Mouse (Mus musculus) neural tube, embryonic 11.5 days (tissue): ENCODE measurements at regions not wholly inside any gene's neighbourhood (a gene's known extent, or its start where the extent isn't known, plus 50 kb on each side); places are given as distances from the start of the nearest gene placed in this dataset.

Source experiments
- ATAC-seq: fragments of 200-750 bp; cut with Nextera tagmentation; 2 replicates; pipeline ENCODE4 v1.8.0; 2017; ENCODE audit warnings: moderate number of reproducible peaks, mild to moderate bottlenecking, moderate TSS enrichment, moderate library complexity; ENCODE audit not compliant: insufficient read depth, low FRiP score, low TSS enrichment
- DNase-seq: peaks from one replicate; pipeline ENCODE4 v3.0.0-alpha.2; 2015; ENCODE audit warnings: low spot score
- H3K27ac ChIP-seq: fragments of 300-500 bp; sonication (generic); 2 replicates; pipeline ENCODE4 v1.5.1; 2014; ENCODE audit warnings: low read depth, mild to moderate bottlenecking, low read length
- H3K27me3 ChIP-seq: fragments of 300-500 bp; sonication (generic); 2 replicates; pipeline ENCODE4 v1.6.1; 2014; ENCODE audit warnings: mild to moderate bottlenecking, low read length, mixed read lengths; ENCODE audit not compliant: control insufficient read depth, insufficient read depth
- H3K36me3 ChIP-seq: fragments of 300-500 bp; sonication (generic); 2 replicates; pipeline ENCODE4 v1.6.1; 2014; ENCODE audit warnings: mild to moderate bottlenecking, low read length, moderate library complexity, mixed read lengths; ENCODE audit not compliant: control insufficient read depth, insufficient read depth
- H3K4me1 ChIP-seq: fragments of 300-500 bp; sonication (generic); 2 replicates; pipeline ENCODE4 v1.6.1; 2014; ENCODE audit warnings: low read length, mixed read lengths; ENCODE audit not compliant: control insufficient read depth, insufficient read depth
- H3K4me2 ChIP-seq: fragments of 300-500 bp; sonication (generic); 2 replicates; pipeline ENCODE4 v1.6.1; 2014; ENCODE audit warnings: low read depth, mild to moderate bottlenecking, moderate library complexity
- H3K4me3 ChIP-seq: fragments of 300-500 bp; sonication (generic); 2 replicates; pipeline ENCODE4 v1.5.1; 2014; ENCODE audit warnings: low read depth, low read length
- H3K9ac ChIP-seq: fragments of 300-500 bp; sonication (generic); 2 replicates; pipeline ENCODE4 v1.6.1; 2014; ENCODE audit warnings: mild to moderate bottlenecking, low read length
- H3K9me3 ChIP-seq: fragments of 300-500 bp; sonication (generic); 2 replicates; pipeline ENCODE4 v1.6.1; 2016; ENCODE audit warnings: low read length; ENCODE audit not compliant: control insufficient read depth
- WGBS: fragments of 180-500 bp; shearing (Covaris S2); extraction: QIAGEN DNeasy Blood & Tissue Kit; methylation state at CpG from one replicate; pipeline ENCODE4 v1.1.7; 2014; 5-methylcytosine and 5-hydroxymethylcytosine counted together

- DNase-seq (no peak), ATAC-seq (no peak)
- H3K4me3 ChIP-seq, result no peak overlapping the region
- no peak overlapping the region for H3K4me2 ChIP-seq
- no peaks in the 10 kb centered on the region for H3K9me3 ChIP-seq
- WGBS, result 91% methylated on average over 5 of the region's 5 CpGs
- no peaks in the 10 kb centered on the region for H3K4me1 ChIP-seq
- H3K9ac ChIP-seq, result no peak overlapping the region
- H3K27ac ChIP-seq, result no peak overlapping the region
- no peaks in the 10 kb centered on the region for H3K36me3 ChIP-seq
- no peaks in the 10 kb centered on the region for H3K27me3 ChIP-seq
These were observed 124.9 kb upstream of the Nmur2 start for GRCm38 (mm10) chr11:56165759-56166158.

GRCm38 (mm10) chr11:56160286-56160685, 119.5 kb upstream of the Nmur2 start:
- Histone ChIP-seq H3K27me3 (no peaks in the 10 kb centered on the region), H3K9me3 (no peaks in the 10 kb centered on the region), H3K27ac (no peak overlapping the region), H3K4me1 (no peaks in the 10 kb centered on the region), H3K4me2 (no peak overlapping the region), H3K36me3 (no peaks in the 10 kb centered on the region), H3K4me3 (no peak overlapping the region), H3K9ac (no peak overlapping the region)
- DNase-seq (no peak), ATAC-seq (no peak)
- WGBS, result 76% methylated on average over 2 of the region's 2 CpGs

- H3K4me3 ChIP-seq, result no peak overlapping the region
- H3K9ac ChIP-seq, result no peak overlapping the region
- H3K27me3 ChIP-seq, result no peaks in the 10 kb centered on the region
- peak; percentile 41; the same call in 1 of the 2 replicates for ATAC-seq
- 52% methylated on average over 10 of the region's 10 CpGs for WGBS
- H3K36me3 ChIP-seq, result no peaks in the 10 kb centered on the region
- no peak overlapping the region for H3K4me2 ChIP-seq
- H3K27ac ChIP-seq, result no peak overlapping the region
- peak; percentile 60 for DNase-seq
- H3K9me3 ChIP-seq, result no peaks in the 10 kb centered on the region
- no peaks in the 10 kb centered on the region for H3K4me1 ChIP-seq
These were observed 118.7 kb upstream of the Nmur2 start for GRCm38 (mm10) chr11:56159412-56160074.

GRCm38 (mm10) chr11:56150825-56151342, 110.1 kb upstream of the Nmur2 start:
- Histone ChIP-seq H3K4me1 (no peaks in the 10 kb centered on the region), H3K9me3 (no peaks in the 10 kb centered on the region), H3K27ac (no peak overlapping the region), H3K4me2 (no peak overlapping the region), H3K9ac (no peak overlapping the region), H3K36me3 (no peaks in the 10 kb centered on the region), H3K27me3 (peaks cover 5% of the 10 kb centered on the region; the same call in 1 of the 2 replicates), H3K4me3 (no peak overlapping the region)
- DNase-seq, result no peak
- no peak for ATAC-seq
- WGBS, result 12% methylated on average over 13 of the region's 13 CpGs

GRCm38 (mm10) chr11:56149752-56150151, 108.9 kb upstream of the Nmur2 start:
- H3K36me3 ChIP-seq, result no peaks in the 10 kb centered on the region
- H3K4me1 ChIP-seq, result no peaks in the 10 kb centered on the region
- no peak for DNase-seq
- peaks cover 5% of the 10 kb centered on the region; the same call in 1 of the 2 replicates for H3K27me3 ChIP-seq
- H3K4me3 ChIP-seq, result no peak overlapping the region
- no peak overlapping the region for H3K9ac ChIP-seq
- H3K4me2 ChIP-seq, result no peak overlapping the region
- H3K9me3 ChIP-seq, result no peaks in the 10 kb centered on the region
- H3K27ac ChIP-seq, result no peak overlapping the region
- no peak for ATAC-seq
- 54% methylated on average over 1 of the region's 1 CpGs for WGBS

GRCm38 (mm10) chr11:56148956-56149355, 108.1 kb upstream of the Nmur2 start:
- no peak for DNase-seq
- H3K27ac ChIP-seq, result no peak overlapping the region
- no peaks in the 10 kb centered on the region for H3K4me1 ChIP-seq
- H3K4me2 ChIP-seq, result no peak overlapping the region
- peaks cover 5% of the 10 kb centered on the region; the same call in 1 of the 2 replicates for H3K27me3 ChIP-seq
- no peak overlapping the region for H3K9ac ChIP-seq
- no peaks in the 10 kb centered on the region for H3K36me3 ChIP-seq
- 67% methylated on average over 1 of the region's 1 CpGs for WGBS
- no peak for ATAC-seq
- H3K4me3 ChIP-seq, result no peak overlapping the region
- H3K9me3 ChIP-seq, result no peaks in the 10 kb centered on the region

- Histone ChIP-seq H3K4me1 (no peaks in the 10 kb centered on the region), H3K36me3 (no peaks in the 10 kb centered on the region), H3K9ac (no peak overlapping the region), H3K4me2 (no peak overlapping the region), H3K27me3 (peaks cover 2% of the 10 kb centered on the region; the same call in 1 of the 2 replicates), H3K27ac (no peak overlapping the region), H3K4me3 (no peak overlapping the region), H3K9me3 (no peaks in the 10 kb centered on the region)
- WGBS, result 70% methylated on average over 5 of the region's 5 CpGs
- DNase-seq, result no peak
- no peak for ATAC-seq
These were observed 105.9 kb upstream of the Nmur2 start for GRCm38 (mm10) chr11:56146708-56147107.

GRCm38 (mm10) chr11:56131339-56131823, 90.6 kb upstream of the Nmur2 start:
- H3K4me1 ChIP-seq, result no peaks in the 10 kb centered on the region
- ATAC-seq (no peak), DNase-seq (peak; percentile 65)
- H3K4me3 ChIP-seq, result no peak overlapping the region
- WGBS, result 30% methylated on average over 15 of the region's 15 CpGs
- no peaks in the 10 kb centered on the region for H3K27me3 ChIP-seq
- no peak overlapping the region for H3K27ac ChIP-seq
- no peaks in the 10 kb centered on the region for H3K9me3 ChIP-seq
- no peaks in the 10 kb centered on the region for H3K36me3 ChIP-seq
- H3K4me2 ChIP-seq, result no peak overlapping the region
- no peak overlapping the region for H3K9ac ChIP-seq
